Mouse (Mus musculus) kidney, postnatal 14 days (tissue): Measurements from ENCODE around the gene Olfr821.
"Not testable (repeated sequence)": the region's sequence is repeated elsewhere in the genome, so short reads cannot be mapped to it uniquely, and the experiment has no call there.

Experiments
- DNase-seq: peaks from one replicate; pipeline ENCODE4 v3.0.0; 2022; ENCODE audit warnings: mixed read lengths

The Olfr821 gene

DNA sequence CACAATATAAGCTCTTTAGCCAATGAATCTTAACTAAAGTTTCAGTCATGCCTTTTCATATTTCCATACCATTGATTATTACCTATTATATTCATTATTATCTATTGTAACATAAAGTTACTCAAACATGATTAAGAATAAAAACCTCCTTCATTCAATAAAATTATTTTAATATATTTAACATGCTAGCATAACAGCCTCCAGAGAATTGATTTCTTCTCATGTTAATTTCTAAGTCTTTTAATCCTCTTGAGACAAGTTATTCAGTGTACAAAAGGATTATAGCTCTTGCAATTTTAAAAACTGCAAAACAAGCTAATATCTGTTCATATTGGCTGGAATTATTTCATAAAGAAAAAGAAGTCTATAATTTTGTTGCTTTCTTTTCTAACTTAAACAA, at the start of gene Olfr821:
Gene Olfr821, plus strand, starts transcription at position 301 of the 400 bp plus-strand sequence.
- DNase-seq: no peak

DNA sequence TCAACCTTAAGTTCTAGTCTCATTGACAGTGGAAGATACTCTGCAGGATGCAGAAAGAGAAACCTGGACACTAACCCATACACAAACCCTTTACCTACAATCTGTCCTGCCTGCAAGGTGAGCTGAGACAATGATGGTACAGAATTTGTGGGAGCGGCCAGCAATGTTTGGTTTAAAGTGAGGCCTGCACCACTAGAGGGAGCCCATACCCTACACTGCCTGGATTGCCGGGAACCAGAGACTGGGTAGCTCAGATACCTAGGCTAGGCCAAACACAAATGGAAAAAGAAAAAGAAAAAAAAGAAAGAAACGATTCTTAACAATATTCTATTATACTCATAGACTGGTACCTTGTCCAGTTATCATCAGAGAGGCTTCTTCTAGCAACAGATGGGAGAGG, 48.3 kb upstream of the Olfr821 start:
- not testable (repeated sequence) for DNase-seq

DNA sequence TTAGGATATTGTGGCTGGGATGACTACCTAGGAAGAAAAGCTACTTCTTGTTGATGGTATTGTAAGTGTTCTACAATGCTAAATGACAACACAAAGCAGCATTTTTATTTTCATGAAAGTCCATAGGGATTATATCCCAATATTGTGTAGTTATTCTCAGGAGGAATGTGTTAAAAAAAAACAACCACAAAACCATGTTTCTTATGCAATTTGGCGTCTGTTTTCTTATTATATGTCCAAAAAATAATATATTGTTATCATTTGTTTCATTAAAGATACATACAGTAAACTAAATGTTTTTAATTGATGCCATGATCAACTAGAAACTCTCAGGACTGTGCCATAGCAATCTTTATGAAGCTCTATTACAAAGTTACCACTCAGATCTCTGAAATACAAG, 45.2 kb upstream of the Olfr821 start, which contains the start of gene Gm10310:
Gene Gm10310, minus strand, starts transcription at position 101 of the 400 bp plus-strand sequence.
- not testable (repeated sequence) for DNase-seq

DNA sequence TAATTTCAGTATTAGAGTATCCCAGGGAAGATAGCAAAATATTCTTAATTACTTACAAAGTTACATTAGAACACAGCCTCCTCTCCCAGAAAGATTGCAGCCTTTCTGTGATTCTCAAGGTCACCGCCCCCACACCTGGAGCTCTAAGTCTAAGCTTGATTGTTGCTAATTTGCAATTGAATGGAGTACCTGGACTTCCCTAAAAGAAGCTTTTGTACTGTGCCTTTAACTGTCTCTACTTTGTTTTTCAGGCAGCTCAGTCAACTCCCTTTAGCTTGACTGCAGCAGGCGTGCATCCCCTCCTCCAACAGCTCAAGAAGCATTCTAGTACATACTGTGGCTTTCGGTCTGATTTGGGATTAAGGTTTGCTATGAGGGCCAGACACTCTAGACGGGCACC, 26.0 kb upstream of the Olfr821 start:
- DNase-seq: not testable (repeated sequence)

DNA sequence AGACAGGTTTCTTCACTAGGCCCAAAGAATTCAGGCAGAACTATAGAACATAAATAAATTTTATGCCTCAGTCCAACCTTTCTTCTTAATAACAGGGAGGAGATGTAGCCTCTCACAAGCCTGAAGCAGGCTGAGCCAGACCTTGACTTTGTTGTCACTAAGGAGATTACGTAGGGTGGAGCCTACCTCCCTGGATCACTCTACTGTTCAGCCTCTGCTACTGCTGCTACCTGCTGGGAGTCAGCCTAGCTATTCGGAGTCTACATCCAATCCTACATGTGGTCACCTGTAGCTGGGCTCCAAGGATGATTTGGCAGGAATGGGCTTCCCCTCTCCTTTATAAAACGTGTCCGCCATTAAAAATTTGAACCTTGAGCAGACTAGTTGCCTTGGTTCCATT, 24.8 kb upstream of the Olfr821 start:
- not testable (repeated sequence) for DNase-seq

DNA sequence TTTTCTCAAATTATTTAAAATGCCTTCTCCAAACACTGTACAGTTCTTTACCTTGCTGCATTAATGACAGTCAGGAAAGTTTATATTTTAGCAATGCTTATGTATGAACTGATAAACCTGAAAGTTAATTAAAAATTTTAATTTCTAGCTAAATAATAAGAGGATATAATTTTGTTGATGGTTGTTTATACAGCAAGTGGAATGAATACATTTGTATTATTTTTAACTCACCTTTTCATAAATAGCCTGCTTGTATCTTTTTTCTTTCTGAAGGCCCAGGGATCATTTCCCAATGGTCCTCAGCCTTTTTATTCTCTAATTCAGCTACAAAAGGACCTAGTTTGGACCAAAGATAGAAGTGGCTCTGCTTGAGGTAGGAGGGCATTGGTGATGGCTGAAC, 17.8 kb upstream of the Olfr821 start, which contains the start of gene Olfr820:
Gene Olfr820, plus strand, starts transcription at position 301 of the 400 bp plus-strand sequence.
- DNase-seq: no peak

DNA sequence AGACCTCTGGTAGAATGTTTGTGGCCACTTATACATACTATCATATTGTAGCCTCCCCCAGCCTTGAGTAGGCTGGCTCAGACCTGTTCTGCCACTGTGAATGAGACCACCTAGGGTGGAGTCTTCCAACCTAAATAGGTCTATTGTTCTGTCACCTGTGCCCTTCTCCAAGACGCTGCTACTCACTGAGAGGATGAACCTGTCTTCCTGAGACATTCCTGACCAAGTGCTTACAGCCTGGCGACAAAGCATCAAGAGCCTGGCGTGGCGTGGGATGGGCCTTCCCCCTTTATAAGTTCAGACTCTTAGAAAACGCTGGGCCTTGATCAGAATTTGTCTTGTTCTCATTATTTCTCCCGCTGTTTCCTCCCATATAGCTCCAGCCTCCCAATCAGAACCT, 6.9 kb downstream of the Olfr821 start:
- no peak for DNase-seq

DNA sequence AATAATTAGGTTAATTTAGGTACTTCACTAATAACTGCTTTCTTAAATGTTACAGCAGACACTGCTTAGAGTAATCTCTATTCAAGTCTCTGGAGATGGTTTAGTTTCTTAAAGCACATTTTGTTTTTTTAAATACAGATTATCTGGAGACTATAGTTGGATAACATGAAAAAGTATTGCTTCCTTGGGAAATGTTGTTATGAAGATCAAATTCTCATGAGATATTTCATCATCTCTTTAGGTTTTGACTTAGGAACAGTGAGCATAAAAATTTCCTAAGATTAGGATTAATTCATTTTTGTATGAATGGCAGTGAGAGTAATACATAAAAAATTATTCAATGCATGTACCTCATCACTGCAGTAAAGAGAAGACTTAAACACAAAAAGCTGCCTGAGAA, 40.8 kb downstream of the Olfr821 start, which contains the start of gene Olfr822:
Gene Olfr822, plus strand, starts transcription at position 301 of the 400 bp plus-strand sequence.
- DNase-seq: no peak
